Mouse (Mus musculus) midbrain, embryonic 14.5 days (tissue): ENCODE results near the gene Arhgap24. TPM values are rescaled to one million over a fixed set of nuclear protein-coding genes. Genes with fewer than 3 reads are reported as not detected.
A peak's percentile ranks its signal among the peaks of the same experiment; 100 is the strongest.

Experiments
- ATAC-seq: fragments of 200-750 bp; cut with Nextera tagmentation; 2 replicates; pipeline ENCODE4 v1.8.0; 2017; ENCODE audit warnings: moderate number of reproducible peaks, moderate library complexity; ENCODE audit not compliant: low FRiP score, low TSS enrichment
- DNase-seq: peaks from one replicate; pipeline ENCODE4 v3.0.0-alpha.2; 2015
- H3K27ac ChIP-seq: fragments of 300-500 bp; sonication (generic); replicated peaks from 2 replicates; pipeline ENCODE4 v1.5.1; 2014; ENCODE audit warnings: mild to moderate bottlenecking, low read depth, low read length, moderate library complexity
- H3K27me3 ChIP-seq: fragments of 300-500 bp; sonication (generic); 2 replicates; pipeline ENCODE4 v1.6.1; 2014; ENCODE audit warnings: low read length, control low read depth, mixed read lengths; ENCODE audit not compliant: control insufficient read depth, insufficient read depth
- H3K36me3 ChIP-seq: fragments of 300-500 bp; sonication (generic); 2 replicates; pipeline ENCODE4 v1.6.1; 2014; ENCODE audit warnings: low read length, control low read depth; ENCODE audit not compliant: control insufficient read depth, insufficient read depth
- H3K4me1 ChIP-seq: fragments of 300-500 bp; sonication (generic); 2 replicates; pipeline ENCODE4 v1.6.1; 2014; ENCODE audit warnings: mild to moderate bottlenecking, antibody characterized with exemption, low read length, control low read depth; ENCODE audit not compliant: control insufficient read depth, insufficient read depth
- H3K4me2 ChIP-seq: fragments of 300-500 bp; sonication (generic); 2 replicates; pipeline ENCODE4 v1.6.1; 2014; ENCODE audit warnings: mild to moderate bottlenecking, low read length, moderate library complexity
- H3K4me3 ChIP-seq: fragments of 300-500 bp; sonication (generic); replicated peaks from 2 replicates; pipeline ENCODE4 v1.5.1; 2014; ENCODE audit warnings: low read depth, low read length
- H3K9ac ChIP-seq: fragments of 300-500 bp; sonication (generic); replicated peaks from 2 replicates; pipeline ENCODE4 v1.6.1; 2014; ENCODE audit warnings: mild to moderate bottlenecking, low read length, moderate library complexity
- H3K9me3 ChIP-seq: fragments of 300-500 bp; sonication (generic); 2 replicates; pipeline ENCODE4 v1.6.1; 2016; ENCODE audit warnings: low read length, control low read depth, mixed read lengths; ENCODE audit not compliant: control insufficient read depth
- WGBS: fragments of 180-500 bp; shearing (Covaris S2); extraction: QIAGEN DNeasy Blood & Tissue Kit; methylation state at CpG from one replicate; pipeline ENCODE4 v1.1.7; 2014; 5-methylcytosine and 5-hydroxymethylcytosine counted together
- polyA plus RNA-seq: library from polyadenylated mRNA; unstranded; fragments of >200 nt; fragmentation: Nextera tagmentation; extraction: Ambion mirVana; gene quantifications from 2 replicates; pipeline ENCODE4 v1.2.1, GENCODE M21; 2014

Arhgap24 gene
- polyA plus RNA-seq, 1 experiment from 2014 or later: 7.3 TPM

DNA sequence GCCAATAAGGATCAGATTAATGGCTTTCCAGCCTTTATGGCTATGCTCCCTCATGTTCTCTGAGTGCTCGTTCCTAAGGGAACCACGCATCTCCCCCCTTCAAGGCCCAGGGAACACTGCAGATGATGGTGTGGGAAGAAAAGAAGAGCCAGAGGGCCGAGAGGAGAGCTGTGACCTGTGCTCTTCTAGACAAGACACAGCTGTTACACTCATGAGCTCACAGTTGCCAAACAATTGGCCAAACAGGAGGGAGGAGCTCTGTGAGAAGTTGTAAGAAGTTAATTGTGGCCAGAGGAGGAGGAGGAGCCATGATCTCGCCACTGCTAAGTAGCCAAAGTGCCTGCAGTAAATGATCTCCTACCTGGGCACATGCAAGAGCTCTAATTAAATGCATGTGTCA lies 322.5 kb downstream of the Arhgap24 start:
- Histone ChIP-seq H3K4me1 (no peaks in the 10 kb centered on the region), H3K4me2 (no peak overlapping the region), H3K4me3 (no peak overlapping the region), H3K27ac (no peak overlapping the region), H3K27me3 (no peaks in the 10 kb centered on the region), H3K9me3 (no peaks in the 10 kb centered on the region), H3K9ac (no peak overlapping the region), H3K36me3 (no peaks in the 10 kb centered on the region)
- no peak for ATAC-seq
- no peak for DNase-seq
- WGBS: 55% methylated on average over 4 of the region's 4 CpGs

- Histone ChIP-seq H3K4me1 (no peaks in the 10 kb centered on the region), H3K9me3 (no peaks in the 10 kb centered on the region), H3K4me2 (no peak overlapping the region), H3K27ac (no peak overlapping the region), H3K36me3 (no peaks in the 10 kb centered on the region), H3K9ac (no peak overlapping the region), H3K27me3 (no peaks in the 10 kb centered on the region), H3K4me3 (no peak overlapping the region)
- no peak for DNase-seq
- ATAC-seq: no peak
Measured at GRCm38 (mm10) chr5:102807518-102807917, 326.3 kb downstream of the Arhgap24 start.

GRCm38 (mm10) chr5:102810366-102810957 lies 329.3 kb downstream of the Arhgap24 start:
- ATAC-seq: no peak
- no peak overlapping the region for H3K27ac ChIP-seq
- H3K4me1 ChIP-seq: no peaks in the 10 kb centered on the region
- no peak overlapping the region for H3K4me3 ChIP-seq
- no peak overlapping the region for H3K4me2 ChIP-seq
- 63% methylated on average over 7 of the region's 7 CpGs for WGBS
- no peaks in the 10 kb centered on the region for H3K36me3 ChIP-seq
- H3K27me3 ChIP-seq: no peaks in the 10 kb centered on the region
- no peaks in the 10 kb centered on the region for H3K9me3 ChIP-seq
- DNase-seq: no peak
- H3K9ac ChIP-seq: no peak overlapping the region

- Histone ChIP-seq H3K27me3 (no peaks in the 10 kb centered on the region), H3K4me2 (no peak overlapping the region), H3K36me3 (no peaks in the 10 kb centered on the region), H3K9me3 (no peaks in the 10 kb centered on the region), H3K4me3 (no peak overlapping the region), H3K4me1 (no peaks in the 10 kb centered on the region), H3K27ac (no peak overlapping the region), H3K9ac (no peak overlapping the region)
- DNase-seq (no peak), ATAC-seq (no peak)
- 86% methylated on average over 3 of the region's 3 CpGs for WGBS
Measured at GRCm38 (mm10) chr5:102813271-102813670, 332.1 kb downstream of the Arhgap24 start.

DNA sequence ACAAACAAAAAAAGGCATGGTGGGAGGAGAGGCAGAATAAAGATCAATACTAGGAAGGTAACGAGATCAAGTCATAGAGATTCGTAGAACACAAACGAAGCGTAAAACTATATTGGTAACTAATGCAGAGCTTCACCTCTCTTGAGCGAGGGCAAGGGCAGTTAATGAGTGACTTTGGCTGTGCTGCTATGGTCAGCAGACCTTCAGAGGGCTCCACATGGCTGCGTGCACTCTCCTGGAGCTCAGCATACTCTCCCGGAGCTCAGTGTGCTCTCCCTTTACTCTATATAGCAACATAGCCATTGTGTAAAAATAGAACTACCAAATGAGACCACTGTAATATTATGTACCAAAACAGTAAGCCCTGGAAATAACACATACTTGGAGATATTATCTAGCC lies 336.4 kb downstream of the Arhgap24 start:
- Histone ChIP-seq H3K4me3 (no peak overlapping the region), H3K36me3 (no peaks in the 10 kb centered on the region), H3K4me1 (no peaks in the 10 kb centered on the region), H3K4me2 (no peak overlapping the region), H3K9ac (no peak overlapping the region), H3K9me3 (no peaks in the 10 kb centered on the region), H3K27me3 (no peaks in the 10 kb centered on the region), H3K27ac (no peak overlapping the region)
- no peak for ATAC-seq
- WGBS: 91% methylated on average over 7 of the region's 7 CpGs
- DNase-seq: no peak

GRCm38 (mm10) chr5:102825538-102825937 lies 344.3 kb downstream of the Arhgap24 start:
- Histone ChIP-seq H3K9ac (no peak overlapping the region), H3K4me1 (no peaks in the 10 kb centered on the region), H3K4me3 (no peak overlapping the region), H3K27ac (no peak overlapping the region), H3K27me3 (no peaks in the 10 kb centered on the region), H3K4me2 (no peak overlapping the region), H3K36me3 (no peaks in the 10 kb centered on the region), H3K9me3 (no peaks in the 10 kb centered on the region)
- 82% methylated on average over 8 of the region's 8 CpGs for WGBS
- DNase-seq (no peak), ATAC-seq (no peak)

DNA sequence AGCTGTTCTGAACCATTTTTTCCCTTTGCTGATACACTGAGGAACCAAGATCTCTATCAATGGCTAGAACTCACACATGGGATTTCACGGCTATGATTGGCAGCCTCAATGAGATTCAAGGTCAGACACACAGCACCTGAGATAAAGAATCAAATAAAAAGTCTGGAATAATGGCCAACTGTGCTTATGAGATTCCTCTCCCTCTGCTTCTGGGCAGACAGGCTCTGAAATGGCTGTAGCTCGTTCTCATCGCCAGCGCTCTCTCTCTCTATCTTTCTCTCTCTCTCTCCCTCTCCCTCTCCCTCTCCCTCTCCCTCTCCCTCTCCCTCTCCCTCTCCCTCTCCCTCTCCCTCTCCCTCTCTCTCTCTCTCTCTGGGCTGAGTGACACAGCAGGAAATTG lies 357.9 kb downstream of the Arhgap24 start:
- H3K27me3 ChIP-seq: no peaks in the 10 kb centered on the region
- H3K27ac ChIP-seq: peak overlapping the region; percentile 72
- no peaks in the 10 kb centered on the region for H3K9me3 ChIP-seq
- ATAC-seq (no peak; the same call in 1 of the 2 replicates), DNase-seq (no peak)
- no peaks in the 10 kb centered on the region for H3K36me3 ChIP-seq
- no peak overlapping the region for H3K4me2 ChIP-seq
- peaks cover 1% of the 10 kb centered on the region; the same call in 1 of the 2 replicates for H3K4me1 ChIP-seq
- no peak overlapping the region for H3K9ac ChIP-seq
- H3K4me3 ChIP-seq: no peak overlapping the region
- 39% methylated on average over 4 of the region's 4 CpGs for WGBS

DNA sequence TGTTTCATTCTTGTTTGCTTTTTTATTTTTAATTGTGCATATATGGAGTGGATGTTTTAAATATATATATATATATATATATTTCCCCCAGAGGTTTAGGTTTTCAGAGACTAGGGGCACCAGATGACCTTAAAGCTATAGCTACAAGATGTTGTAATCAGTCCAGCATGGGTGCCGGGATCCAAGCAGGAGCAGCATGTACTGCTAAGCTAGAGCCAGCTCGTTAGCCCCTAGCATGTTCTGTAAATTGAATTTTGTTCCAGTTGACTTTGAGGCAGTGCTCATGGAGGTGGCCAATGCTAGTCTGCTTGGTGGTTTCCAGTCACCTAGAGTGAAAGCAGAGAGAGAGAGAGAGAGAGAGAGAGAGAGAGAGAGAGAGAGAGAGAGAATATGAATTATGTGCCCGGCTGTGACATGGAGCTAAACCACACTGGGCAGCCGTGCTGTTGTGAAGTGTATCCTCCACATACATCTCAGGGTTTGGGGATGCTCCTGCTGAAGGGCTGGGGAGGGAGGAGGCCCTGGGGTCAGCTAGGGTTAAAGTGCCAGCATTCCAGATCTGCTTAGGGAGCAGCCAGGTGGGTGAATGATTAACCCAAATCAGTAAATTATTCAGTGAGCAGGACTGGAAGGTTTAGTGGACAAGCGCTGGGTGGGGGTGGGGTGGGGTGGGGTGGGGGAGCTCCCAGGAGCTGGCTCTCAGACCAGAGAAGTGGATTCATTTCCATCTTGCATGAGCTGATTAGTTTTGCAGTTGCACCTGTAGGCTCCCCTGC lies 362.9 kb downstream of the Arhgap24 start:
- Histone ChIP-seq H3K27me3 (no peaks in the 10 kb centered on the region), H3K9me3 (no peaks in the 10 kb centered on the region), H3K9ac (no peak overlapping the region), H3K4me2 (peak overlapping the region; percentile 64), H3K36me3 (no peaks in the 10 kb centered on the region), H3K4me3 (no peak overlapping the region), H3K4me1 (peaks cover 29% of the 10 kb centered on the region), H3K27ac (no peak overlapping the region)
- DNase-seq: no peak
- 31% methylated on average over 5 of the region's 5 CpGs for WGBS
- no peak for ATAC-seq
